Mouse (Mus musculus) cortical plate, adult 2 months (tissue): ENCODE results near the gene Nr1h2. TPM values are rescaled to one million over a fixed set of nuclear protein-coding genes. Genes with fewer than 3 reads are reported as not detected.

Source experiments
- H3K27ac ChIP-seq: fragments of 200-500 bp; 2 replicates; pipeline ENCODE4 v1.5.1; 2012; ENCODE audit warnings: low read length, control low read depth, inconsistent platforms; ENCODE audit not compliant: insufficient read depth
- H3K4me1 ChIP-seq: fragments of 200-500 bp; 2 replicates; pipeline ENCODE4 v1.6.1; 2011; ENCODE audit warnings: low read length; ENCODE audit not compliant: control insufficient read depth, insufficient read depth
- H3K4me3 ChIP-seq: fragments of 200-500 bp; 2 replicates; pipeline ENCODE4 v1.5.1; 2011; ENCODE audit warnings: mild to moderate bottlenecking, low read length, control low read depth; ENCODE audit not compliant: insufficient read depth
- CTCF ChIP-seq: fragments of 200-500 bp; IDR thresholded peaks from 2 replicates; pipeline ENCODE4 v1.5.1; 2011; ENCODE audit warnings: mild to moderate bottlenecking, control low read depth, low read length; ENCODE audit not compliant: insufficient read depth; ENCODE audit errors: extremely low read depth
- POLR2A ChIP-seq: fragments of 200-500 bp; IDR thresholded peaks from 2 replicates; pipeline ENCODE4 v1.6.1; 2011; ENCODE audit warnings: mild to moderate bottlenecking, low read length, control low read depth; ENCODE audit not compliant: insufficient read depth; ENCODE audit errors: extremely low read depth
- polyA plus RNA-seq: library from polyadenylated mRNA; depleted of rRNA; stranded (reverse); fragments of >200 nt; gene quantifications from 2 replicates; pipeline ENCODE4 v1.2.3, GENCODE M21; 2012; rRNA removed

Nr1h2 gene
- polyA plus RNA-seq, 1 experiment: 89.6 TPM

DNA sequence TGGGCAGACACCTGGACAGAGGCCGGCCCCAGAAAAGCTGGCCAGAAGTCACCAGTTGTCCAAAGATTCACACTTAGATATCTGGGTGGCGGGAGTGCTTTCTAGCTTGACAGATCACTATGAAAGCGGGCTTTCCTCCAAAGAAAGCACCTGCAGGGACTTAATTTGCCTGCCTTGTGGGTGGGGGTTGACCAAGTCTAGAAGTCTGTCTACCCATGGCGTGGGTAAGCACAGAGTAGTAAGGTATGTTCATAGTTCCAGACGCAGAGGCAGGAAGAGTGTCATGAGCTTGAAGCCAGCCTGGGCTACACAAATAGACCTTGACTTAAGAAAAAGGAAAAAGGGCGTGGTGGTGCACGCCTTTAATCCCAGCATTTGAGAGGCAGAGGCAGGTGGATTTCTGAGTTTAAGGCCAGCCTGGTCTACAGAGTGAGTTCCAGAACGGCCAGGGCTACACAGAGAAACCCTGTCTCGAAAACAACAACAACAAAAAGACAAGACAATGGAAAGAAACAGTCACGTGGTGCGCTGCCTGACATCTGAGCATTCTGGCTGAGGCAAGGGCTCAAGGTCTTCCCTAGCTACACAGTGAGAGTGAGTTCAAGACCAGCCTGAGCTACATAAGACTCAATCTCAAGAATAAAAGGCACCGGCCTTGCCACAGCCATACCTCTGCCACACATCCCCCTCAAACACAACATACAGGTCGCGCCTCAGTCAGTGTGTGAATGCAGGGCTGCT, 27.2 kb downstream of the Nr1h2 start:
- TF ChIP-seq CTCF (no peak), POLR2A (no peak)
- Histone ChIP-seq H3K4me3 (no peak overlapping the region), H3K27ac (no peak overlapping the region), H3K4me1 (no peaks in the 10 kb centered on the region)

DNA sequence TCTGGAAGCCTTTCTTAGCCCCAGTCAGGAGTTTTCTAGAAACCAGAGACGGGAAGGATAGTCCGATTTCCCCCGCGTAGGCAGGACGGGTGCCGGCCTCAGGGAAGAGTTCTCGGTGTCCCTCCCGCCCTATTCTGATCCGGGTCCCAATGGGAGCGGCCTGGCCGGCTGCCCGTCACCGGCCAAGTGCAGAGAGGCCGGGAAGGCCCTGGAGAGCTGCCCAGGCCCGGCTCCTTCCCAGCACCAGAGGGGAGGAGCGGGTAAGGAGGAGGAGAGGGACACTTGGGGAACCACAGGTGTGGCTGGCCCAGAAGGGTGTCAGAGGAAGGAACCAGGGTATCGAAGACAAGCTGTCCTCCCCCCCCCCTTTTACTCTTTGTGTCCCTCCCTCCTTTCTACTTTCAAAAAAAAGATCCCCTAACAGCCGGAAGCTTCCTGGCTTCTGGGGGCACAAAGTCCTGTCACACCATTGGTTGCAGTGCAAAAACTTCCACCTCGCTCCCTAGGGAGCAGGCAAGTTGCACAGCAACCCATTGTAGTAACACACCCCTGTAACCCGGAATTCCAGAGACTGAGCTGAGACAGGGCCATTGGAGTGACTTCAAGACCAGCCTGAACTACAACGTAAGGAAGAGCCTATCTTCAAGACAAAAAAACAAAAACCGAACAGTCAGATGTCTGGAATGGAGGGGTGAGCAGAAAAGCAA, 28.5 kb downstream of the Nr1h2 start:
- H3K27ac ChIP-seq: no peak overlapping the region
- TF ChIP-seq CTCF: no peak
- no peak for TF ChIP-seq POLR2A
- no peak overlapping the region for H3K4me3 ChIP-seq
- H3K4me1 ChIP-seq: no peaks in the 10 kb centered on the region

DNA sequence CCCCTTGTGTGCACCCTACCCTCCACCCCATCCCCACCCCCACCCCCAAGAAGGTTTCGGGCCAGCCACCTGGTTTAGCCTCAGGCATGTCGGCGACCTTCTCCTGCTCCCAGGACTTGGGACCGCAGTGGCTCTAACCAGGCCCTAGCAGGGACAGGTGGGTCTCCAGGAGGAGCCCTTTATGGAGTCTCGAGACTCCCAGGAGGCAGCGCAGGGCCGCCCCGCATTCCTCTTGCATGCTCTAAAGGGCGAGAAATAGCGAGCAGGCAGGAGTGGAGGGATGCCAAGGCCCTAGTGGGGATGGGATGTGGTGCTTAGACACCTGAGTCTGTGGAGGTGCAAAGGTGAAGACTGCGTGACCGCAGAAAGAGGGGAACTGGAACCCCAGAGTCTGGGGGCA, 29.2 kb downstream of the Nr1h2 start, which contains the start of gene Mybpc2:
Mybpc2 (minus strand) TSS at position 155 of the 400 bp plus-strand sequence.
- H3K27ac ChIP-seq: no peak within 1 kb of the TSS
- H3K4me1 ChIP-seq: no peaks in the 10 kb centered on the region
- no peak within 1 kb of the TSS for H3K4me3 ChIP-seq
- no peak for TF ChIP-seq CTCF
- TF ChIP-seq POLR2A: no peak

DNA sequence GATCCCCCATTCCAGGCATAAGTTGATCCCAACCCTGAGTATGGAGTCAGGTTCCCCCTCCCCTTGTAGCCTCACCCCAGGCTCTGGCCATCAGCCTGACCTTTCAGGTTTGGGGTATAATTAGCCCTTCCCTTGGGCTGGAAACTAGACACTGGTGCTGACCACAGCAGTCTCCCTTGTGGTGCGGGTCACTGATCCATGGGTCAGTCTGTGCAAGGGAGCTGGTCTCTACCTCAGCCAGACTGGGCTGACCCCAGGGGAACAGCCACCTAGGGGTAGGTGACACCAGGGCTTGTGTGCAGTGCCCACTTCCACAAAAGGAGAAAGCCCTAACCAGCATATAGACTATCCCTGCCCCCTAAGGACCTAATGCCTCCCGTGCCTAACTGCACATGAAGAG, 30.7 kb downstream of the Nr1h2 start:
- TF ChIP-seq CTCF: no peak
- TF ChIP-seq POLR2A: no peak
- Histone ChIP-seq H3K27ac (no peak overlapping the region), H3K4me3 (no peak overlapping the region), H3K4me1 (no peaks in the 10 kb centered on the region)

DNA sequence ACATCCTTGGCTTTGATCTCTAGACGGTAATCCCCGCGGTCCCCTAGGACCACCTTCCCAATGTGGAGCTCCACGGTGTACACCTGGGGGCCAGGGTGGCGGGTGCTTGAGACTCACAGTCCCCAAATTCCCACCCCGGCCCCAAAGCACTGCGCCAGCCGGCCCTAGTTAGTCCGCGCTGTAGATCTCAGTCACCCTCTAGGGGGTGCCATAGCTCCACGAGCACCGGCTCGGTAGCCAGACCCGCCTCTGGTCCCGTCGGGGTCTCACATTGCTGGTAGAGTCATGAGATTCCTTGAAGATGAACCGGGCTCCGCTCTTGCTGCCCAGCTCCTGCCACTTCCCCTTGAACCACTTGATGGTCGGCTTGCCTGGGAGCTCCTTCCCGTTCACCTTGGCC, 32.0 kb downstream of the Nr1h2 start:
- no peak overlapping the region for H3K27ac ChIP-seq
- no peak overlapping the region for H3K4me3 ChIP-seq
- H3K4me1 ChIP-seq: no peaks in the 10 kb centered on the region
- TF ChIP-seq CTCF (peak; percentile 46), POLR2A (no peak)

DNA sequence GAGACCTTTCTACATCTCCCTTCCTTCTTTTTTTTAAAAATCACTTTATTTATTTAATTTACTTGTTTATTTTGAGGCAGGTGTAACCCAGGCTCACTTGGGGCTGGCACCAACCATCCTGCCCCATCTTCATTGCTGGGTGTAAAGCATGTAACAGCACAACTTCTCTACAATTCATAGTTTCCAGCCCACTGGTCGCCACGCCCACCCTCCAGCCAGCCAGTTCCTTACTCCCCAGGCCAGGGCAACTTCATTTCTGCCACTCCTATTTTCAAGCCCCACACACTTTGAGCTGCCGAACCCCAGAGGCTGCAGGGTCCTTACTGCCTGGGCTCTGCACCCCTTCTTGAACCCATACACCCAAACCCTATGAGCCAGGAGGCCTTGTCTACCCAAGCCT, 32.8 kb downstream of the Nr1h2 start:
- TF ChIP-seq CTCF (no peak), POLR2A (no peak)
- no peak overlapping the region for H3K4me3 ChIP-seq
- no peaks in the 10 kb centered on the region for H3K4me1 ChIP-seq
- H3K27ac ChIP-seq: no peak overlapping the region

DNA sequence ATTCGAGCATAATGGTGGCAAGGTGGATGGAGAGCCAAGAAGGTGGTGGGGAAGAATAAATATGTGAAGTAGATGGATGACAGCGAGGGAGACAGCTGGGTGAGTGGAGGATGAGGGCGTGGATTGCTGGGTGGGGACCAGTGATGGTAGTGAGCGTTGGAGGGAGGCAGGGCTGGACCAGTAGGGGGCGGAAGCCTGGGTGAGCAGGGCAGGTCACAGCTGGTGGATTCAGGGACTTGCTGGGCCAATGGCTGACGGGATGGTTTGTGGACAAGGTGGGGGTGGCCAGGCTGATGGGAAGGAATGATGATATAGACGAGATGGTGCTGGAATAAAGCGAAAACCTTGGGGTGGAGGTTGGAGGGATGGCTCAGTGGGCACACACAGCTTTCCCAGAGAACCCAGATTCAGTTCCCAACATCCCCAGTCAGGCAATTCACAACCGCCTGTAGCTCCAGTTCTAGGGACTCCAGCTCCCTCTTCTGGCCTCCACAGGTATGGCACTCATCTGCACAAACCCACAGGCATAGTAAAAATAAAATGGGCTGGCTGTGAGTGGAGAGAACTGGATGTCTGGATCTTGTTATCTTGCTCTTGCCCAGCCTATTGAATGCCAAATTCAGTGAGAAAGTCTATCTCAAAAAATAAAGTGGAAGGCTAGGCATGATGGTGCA, 34.4 kb downstream of the Nr1h2 start:
- Histone ChIP-seq H3K27ac (no peak overlapping the region), H3K4me1 (no peaks in the 10 kb centered on the region), H3K4me3 (no peak overlapping the region)
- TF ChIP-seq CTCF: no peak
- TF ChIP-seq POLR2A: no peak

DNA sequence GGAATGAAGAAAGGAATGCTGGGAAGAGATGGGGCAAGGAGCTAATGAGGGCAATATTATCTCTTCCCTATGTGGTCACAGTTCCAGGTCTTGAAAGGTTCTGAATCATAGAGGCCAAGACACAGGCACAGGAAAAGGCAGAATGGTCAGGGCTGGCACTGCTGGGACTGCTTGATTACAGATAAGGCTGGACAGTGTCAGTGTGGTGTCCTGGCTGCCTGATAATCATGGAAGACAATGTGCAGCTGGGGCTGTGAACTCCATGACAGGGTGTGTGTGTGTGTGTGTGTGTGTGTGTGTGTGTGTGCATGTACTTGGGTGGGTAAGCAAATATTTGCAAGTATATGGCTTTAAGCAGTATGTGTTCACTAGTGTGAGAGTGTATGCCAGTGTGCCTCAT, 46.3 kb downstream of the Nr1h2 start:
- no peaks in the 10 kb centered on the region for H3K4me1 ChIP-seq
- no peak overlapping the region for H3K27ac ChIP-seq
- no peak for TF ChIP-seq POLR2A
- TF ChIP-seq CTCF: no peak
- no peak overlapping the region for H3K4me3 ChIP-seq

DNA sequence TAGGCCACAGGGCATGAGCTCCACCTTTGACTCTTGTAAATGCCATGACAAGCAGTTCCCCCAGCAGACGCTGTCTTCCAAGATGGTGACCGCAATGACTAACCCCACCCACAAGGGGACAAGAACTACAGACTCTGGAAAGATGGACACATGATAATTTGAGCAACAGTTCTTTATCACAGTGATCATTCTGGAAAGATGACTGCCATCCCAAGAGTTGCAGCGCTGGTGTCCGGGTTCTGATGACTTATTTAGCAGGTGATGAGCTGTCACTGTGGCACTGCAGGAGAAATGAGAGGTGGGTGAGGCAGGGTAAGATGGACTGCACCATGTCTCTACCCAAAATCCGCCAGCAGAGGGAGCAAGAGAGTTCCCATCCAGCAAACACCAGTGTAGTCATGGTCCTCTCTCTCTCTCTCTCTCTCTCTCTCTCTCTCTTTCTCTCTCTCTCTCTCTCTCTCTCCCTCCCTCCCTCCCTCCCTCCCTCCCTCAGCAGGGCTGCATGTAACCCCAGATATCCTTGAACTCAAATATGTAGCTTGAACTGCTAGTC, 52.1 kb downstream of the Nr1h2 start:
- H3K27ac ChIP-seq: no peak overlapping the region
- no peaks in the 10 kb centered on the region for H3K4me1 ChIP-seq
- peak; percentile 74 for TF ChIP-seq CTCF
- TF ChIP-seq POLR2A: no peak
- no peak overlapping the region for H3K4me3 ChIP-seq

DNA sequence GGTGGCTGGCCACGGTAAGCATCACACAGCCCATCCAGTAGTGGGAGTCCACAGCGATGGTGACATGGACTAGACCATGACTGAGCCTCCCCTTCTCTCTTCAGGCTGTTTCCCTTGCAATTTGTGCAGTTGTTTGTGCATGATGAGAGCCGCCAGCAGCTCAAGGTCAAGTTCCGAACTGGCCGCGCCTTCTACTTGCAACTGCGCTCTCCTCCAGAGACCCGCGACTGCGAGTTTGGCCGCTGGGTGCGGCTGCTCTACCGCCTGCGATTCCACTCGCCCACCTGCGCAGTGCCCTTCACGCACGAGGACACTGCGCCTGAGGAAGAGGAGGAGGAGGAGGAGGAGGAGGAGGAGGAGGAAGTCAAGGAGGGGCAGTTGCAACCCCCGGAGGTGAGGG, 53.7 kb downstream of the Nr1h2 start:
- H3K4me3 ChIP-seq: no peak overlapping the region
- no peaks in the 10 kb centered on the region for H3K4me1 ChIP-seq
- H3K27ac ChIP-seq: no peak overlapping the region
- no peak for TF ChIP-seq CTCF
- TF ChIP-seq POLR2A: no peak

Other genes with a start within 250 kb of the Nr1h2 start
- 5.4 and 5.6 TPM in 2 replicates for gene Clec11a, start 247.0 kb downstream of the Nr1h2 start, polyA plus RNA-seq
- gene Shank1, start 243.7 kb downstream of the Nr1h2 start, polyA plus RNA-seq: 106 and 113 TPM in 2 replicates
- 70.2 and 74.0 TPM in 2 replicates for gene Syt3, start 169.8 kb downstream of the Nr1h2 start, polyA plus RNA-seq
- gene 1700008O03Rik, start 168.1 kb downstream of the Nr1h2 start, polyA plus RNA-seq: 3.7 and 4.3 TPM in 2 replicates
- gene Lrrc4b, start 124.9 kb downstream of the Nr1h2 start, polyA plus RNA-seq: 190 and 192 TPM in 2 replicates
- 8.2 and 8.7 TPM in 2 replicates for gene Aspdh, start 88.6 kb downstream of the Nr1h2 start, polyA plus RNA-seq
- gene Josd2, start 86.0 kb downstream of the Nr1h2 start, polyA plus RNA-seq: 232 and 256 TPM in 2 replicates
- gene Emc10, start 57.4 kb downstream of the Nr1h2 start, polyA plus RNA-seq: 297 and 308 TPM in 2 replicates
- 27.0 and 29.4 TPM in 2 replicates for gene Fam71e1, start 57.4 kb downstream of the Nr1h2 start, polyA plus RNA-seq
- gene Mybpc2, start 29.3 kb downstream of the Nr1h2 start, polyA plus RNA-seq: 0.04 and 0.06 TPM in 2 replicates
- gene Spib, start 21.9 kb downstream of the Nr1h2 start, polyA plus RNA-seq: 0.08 and 0.27 TPM in 2 replicates
- 11.1 and 11.6 TPM in 2 replicates for gene Pold1, start 5.1 kb downstream of the Nr1h2 start, polyA plus RNA-seq
- gene Napsa, start 18.4 kb upstream of the Nr1h2 start, polyA plus RNA-seq: 0.26 and 0.61 TPM in 2 replicates
- 54.9 and 62.0 TPM in 2 replicates for gene Kcnc3, start 36.7 kb upstream of the Nr1h2 start, polyA plus RNA-seq
- 15.9 and 17.4 TPM in 2 replicates for gene Myh14, start 116.9 kb upstream of the Nr1h2 start, polyA plus RNA-seq
- gene Izumo2, start 154.8 kb upstream of the Nr1h2 start, polyA plus RNA-seq: not detected in 2 replicates
- gene Vrk3, start 194.5 kb upstream of the Nr1h2 start, polyA plus RNA-seq: 32.6 and 35.7 TPM in 2 replicates
- gene Zfp473, start 197.1 kb upstream of the Nr1h2 start, polyA plus RNA-seq: 0.40 TPM in 2 replicates